Comparison of ENCODE assay signal across 28 mouse cellular contexts in genomic region chr1:91193680-91194079, GRCm38 (mm10). TPM values are rescaled to one million over a fixed set of nuclear protein-coding genes. Genes with fewer than 3 reads are reported as not detected.
DNase-seq lines count a peak whose midpoint lies in the region; ATAC-seq and TF ChIP-seq lines count a peak whose summit lies in the region.
"Had no signal": no experiment of that assay in that cellular context is flagged by ENCODE, and none has a peak within 500 bp of the region (broad histone marks: within the 10 kb centered on the region; RNA-seq: fewer than 3 reads in every experiment).

No protein-coding gene starts in this region.

- H3K4me1 ChIP-seq in thymus, adult 2 months (replicated peaks; ENCODE audit: control insufficient read depth, insufficient read depth, low read length), result peaks cover 69% of the 10 kb centered on the region
- H3K4me1 ChIP-seq: hindbrain, embryonic 13.5 days had no signal

- no peak overlapping the region for H3K4me3 ChIP-seq in layer of hippocampus, adult 2 months
- no peak overlapping the region for H3K4me3 ChIP-seq in thymus, adult 2 months (ENCODE audit: control insufficient read depth, insufficient read depth, low read length)
- H3K4me3 ChIP-seq in myocyte, result no peak overlapping the region
- H3K4me3 ChIP-seq: gastrocnemius, adult 2 months; heart, adult 2 months; hindbrain, embryonic 10.5 days; hindbrain, embryonic 13.5 days had no signal

- no peak for DNase-seq in layer of hippocampus, adult 2 months (ENCODE audit: low spot score in 2 of 2)
- DNase-seq in layer of hippocampus, postnatal 14 days (ENCODE audit: low spot score in 2 of 2), result no peak
- DNase-seq in thymus, adult 2 months, result no peak
- DNase-seq in thymus, postnatal 0 days (ENCODE audit: low spot score), result no peak
- no peak for DNase-seq in lung, postnatal 14 days
- DNase-seq: adrenal gland, postnatal 10 days; adrenal gland, postnatal 36 days; cerebellum, adult 18-20 months; cerebellum, adult 9-10 months; cerebellum, postnatal 14 days; forebrain, postnatal 0 days; gastrocnemius, adult 2 months; gastrocnemius, postnatal 14 days; heart, adult 2 months; heart, postnatal 10 days; heart, postnatal 36 days had no signal

- peaks cover 32% of the 10 kb centered on the region for H3K36me3 ChIP-seq in thymus, adult 2 months (ENCODE audit: control insufficient read depth, insufficient read depth, low read length)
- H3K36me3 ChIP-seq in myocyte (ENCODE audit: control insufficient read depth, insufficient read depth), result no peaks in the 10 kb centered on the region
- H3K36me3 ChIP-seq: G1E; hindbrain, embryonic 10.5 days; hindbrain, embryonic 13.5 days had no signal

- H3K79me2 ChIP-seq in myocyte (ENCODE audit: control insufficient read depth, insufficient read depth), result no peaks in the 10 kb centered on the region

- TF ChIP-seq CTCF in layer of hippocampus, adult 2 months (conservative IDR thresholded peaks at IDR 0.05), result no peak
- no peak for TF ChIP-seq CTCF in thymus, adult 2 months (IDR thresholded peaks at IDR 0.05; ENCODE audit: borderline replicate concordance, control insufficient read depth, extremely low read depth, insufficient read depth, low read length, poor library complexity)

- ATAC-seq in CD4-positive, CD25-positive, alpha-beta regulatory T cell, adult 4 months, result peak; percentile 8
- ATAC-seq: forebrain, embryonic 14.5 days; hindbrain, embryonic 16.5 days; Patski had no signal

- TF ChIP-seq POLR2A in thymus, adult 2 months (IDR thresholded peaks at IDR 0.05; ENCODE audit: control insufficient read depth, extremely low read depth, insufficient read depth, low read length, poor library complexity), result no peak
- TF ChIP-seq POLR2A in myocyte (IDR thresholded peaks at IDR 0.05; ENCODE audit: insufficient read length, low read depth), result no peak

- H3ac ChIP-seq in myocyte (ENCODE audit: control insufficient read depth, insufficient read length), result no peak overlapping the region

- H3K27ac ChIP-seq in layer of hippocampus, adult 2 months, result peak overlapping the region; percentile 77
- H3K27ac ChIP-seq in thymus, adult 2 months (ENCODE audit: control insufficient read depth, insufficient read depth, low read length), result peak overlapping the region; percentile 97
- H3K27ac ChIP-seq: gastrocnemius, adult 2 months; heart, adult 2 months; hindbrain, embryonic 10.5 days; hindbrain, embryonic 13.5 days had no signal

- no peaks in the 10 kb centered on the region for H3K27me3 ChIP-seq in thymus, adult 2 months (ENCODE audit: control insufficient read depth, insufficient read depth, low read length)
- no peaks in the 10 kb centered on the region for H3K27me3 ChIP-seq in myocyte (ENCODE audit: control insufficient read depth, insufficient read depth, insufficient read length)
- H3K27me3 ChIP-seq: hindbrain, embryonic 13.5 days; Patski had no signal

- 43% methylated on average over 4 of the region's 4 CpGs for WGBS in thymus, adult 2 months

- peak overlapping the region; percentile 55 for H3K4me2 ChIP-seq in myocyte (ENCODE audit: low read depth)
- H3K4me2 ChIP-seq: heart, embryonic 11.5 days; hindbrain, embryonic 13.5 days had no signal

TF ChIP-seq in myocyte, 11 proteins besides CTCF, POLR2A, EP300 and RAD21:
- TF ChIP-seq SRF (IDR thresholded peaks at IDR 0.05; ENCODE audit: control insufficient read depth, insufficient read length, low read depth) (no peak), MAX (IDR thresholded peaks at IDR 0.05; ENCODE audit: low read depth) (no peak), USF1 (IDR thresholded peaks at IDR 0.05; ENCODE audit: low read depth) (no peak)

RNA-seq across cellular contexts. Expression of gene Ramp1, which starts 14.1 kb away (rescaled TPM):
- 10 to 100 TPM; 57.2 to 61.5 TPM for total RNA-seq in layer of hippocampus, adult 2 months (2021)
- total RNA-seq in layer of hippocampus, postnatal 14 days (2021), result 10 to 100 TPM; 51.3 to 53.0 TPM
- 261 and 288 TPM in 2 replicates for polyA plus RNA-seq in thymus, adult 2 months (2012; rRNA removed)
- 156 and 158 TPM in 2 replicates for polyA plus RNA-seq in thymus, postnatal 0 days (2015; fragmentation: Nextera tagmentation; extraction: Ambion mirVana)
- polyA plus RNA-seq in CD4-positive, CD25-positive, alpha-beta regulatory T cell, adult 4 months (2017; shearing (Covaris generic)), result 10 to 100 TPM; 28.9 to 31.6 TPM
- 3.1 TPM for polyA plus RNA-seq in myocyte (2012; fragmentation: generic; extraction: Trizol)
- total RNA-seq: CH12.LX had no signal
- polyA plus RNA-seq: Patski had no signal

RNA-seq across cellular contexts. Expression of gene Rbm44, which starts 48.8 kb away (rescaled TPM):
- not detected for total RNA-seq in layer of hippocampus, adult 2 months (2021)
- total RNA-seq in layer of hippocampus, postnatal 14 days (2021), result not detected
- 0.27 and 0.70 TPM in 2 replicates for polyA plus RNA-seq in thymus, adult 2 months (2012; rRNA removed)
- 1.4 and 2.1 TPM in 2 replicates for polyA plus RNA-seq in thymus, postnatal 0 days (2015; fragmentation: Nextera tagmentation; extraction: Ambion mirVana)
- polyA plus RNA-seq in CD4-positive, CD25-positive, alpha-beta regulatory T cell, adult 4 months (2017; shearing (Covaris generic)), result 1 to 10 TPM in 1 of 2 experiments, under 1 TPM in 1; 0.83 to 2.2 TPM
- polyA plus RNA-seq in myocyte (2012; fragmentation: generic; extraction: Trizol), result not detected
- total RNA-seq: adrenal gland, adult 18-20 months; adrenal gland, postnatal 36 days; gastrocnemius, adult 2 months; gastrocnemius, postnatal 14 days; heart, adult 2 months; heart, postnatal 36 days had no signal
- polyA plus RNA-seq: C2C12; G1E; heart, adult 2 months had no signal

RNA-seq across cellular contexts. Expression of gene Ube2f, which starts 56.4 kb away (rescaled TPM):
- total RNA-seq in layer of hippocampus, adult 2 months (2021), result 10 to 100 TPM; 44.9 to 50.7 TPM
- 10 to 100 TPM; 57.2 to 57.4 TPM for total RNA-seq in layer of hippocampus, postnatal 14 days (2021)
- 32.5 and 36.7 TPM in 2 replicates for polyA plus RNA-seq in thymus, adult 2 months (2012; rRNA removed)
- polyA plus RNA-seq in thymus, postnatal 0 days (2015; fragmentation: Nextera tagmentation; extraction: Ambion mirVana), result 87.2 and 88.5 TPM in 2 replicates
- polyA plus RNA-seq in CD4-positive, CD25-positive, alpha-beta regulatory T cell, adult 4 months (2017; shearing (Covaris generic)), result 10 to 100 TPM; 85.2 to 93.4 TPM
- polyA plus RNA-seq in myocyte (2012; fragmentation: generic; extraction: Trizol), result 70.3 TPM
